Mouse (Mus musculus) left cerebral cortex, adult 18-20 months (tissue): ENCODE measurements around the gene Tbc1d24. TPM values are rescaled to one million over a fixed set of nuclear protein-coding genes. Genes with fewer than 3 reads are reported as not detected.

Source experiments
- DNase-seq, 2 experiments: peaks; one replicate each; pipeline ENCODE4 v3.0.0; 2021 to 2022; ENCODE audit warnings: low spot score in 2 of 2, mixed read lengths in 1 of 2
- total RNA-seq, 2 experiments: library from RNA; stranded (reverse); gene quantifications; 2 replicates each; pipeline ENCODE4 v1.2.3; 2021

Tbc1d24 gene
- total RNA-seq, 2 experiments from 2014 or later: 62.8 to 66.6 TPM

DNA sequence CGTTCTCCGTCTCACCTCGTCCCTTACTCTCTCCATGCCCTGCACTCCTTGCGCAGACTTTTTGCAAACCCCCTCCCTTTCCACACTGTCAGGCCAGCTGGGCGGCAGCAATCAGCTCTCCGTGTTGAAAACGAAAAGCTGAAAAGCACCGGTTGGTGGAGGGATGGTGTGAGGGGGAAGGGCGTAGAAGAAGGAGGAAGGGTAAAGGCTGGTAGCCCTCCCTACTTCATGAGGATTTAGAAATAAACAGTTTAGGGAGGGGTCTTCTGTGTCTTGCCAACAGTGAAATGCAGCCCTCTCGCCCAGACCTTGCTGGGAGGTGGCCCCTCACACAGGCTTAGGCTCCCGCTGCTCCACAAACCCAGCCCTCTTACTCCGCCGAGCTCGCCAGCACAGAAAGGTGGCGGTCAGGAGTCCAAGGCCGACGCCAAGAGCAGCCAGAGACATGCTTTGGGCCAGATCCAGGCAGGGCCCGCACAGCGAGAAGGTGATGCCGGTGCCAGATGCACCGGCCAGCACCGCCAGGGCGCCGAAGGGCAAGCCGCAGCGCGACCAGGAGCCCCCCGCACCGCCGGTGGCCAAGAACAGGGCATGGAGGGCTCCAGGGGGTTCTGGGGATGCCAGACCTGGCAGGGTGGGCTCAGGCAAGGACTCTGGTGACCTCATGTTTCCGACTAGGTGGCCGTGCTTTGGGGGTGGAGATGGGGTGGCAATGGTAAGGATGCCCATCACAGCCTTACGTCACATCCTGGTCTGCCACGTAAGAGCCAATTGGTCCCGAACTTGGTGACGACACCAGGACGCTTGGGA is 6.5 kb upstream of the Tbc1d24 start:
- DNase-seq: peak; percentile 87 to 90

DNA sequence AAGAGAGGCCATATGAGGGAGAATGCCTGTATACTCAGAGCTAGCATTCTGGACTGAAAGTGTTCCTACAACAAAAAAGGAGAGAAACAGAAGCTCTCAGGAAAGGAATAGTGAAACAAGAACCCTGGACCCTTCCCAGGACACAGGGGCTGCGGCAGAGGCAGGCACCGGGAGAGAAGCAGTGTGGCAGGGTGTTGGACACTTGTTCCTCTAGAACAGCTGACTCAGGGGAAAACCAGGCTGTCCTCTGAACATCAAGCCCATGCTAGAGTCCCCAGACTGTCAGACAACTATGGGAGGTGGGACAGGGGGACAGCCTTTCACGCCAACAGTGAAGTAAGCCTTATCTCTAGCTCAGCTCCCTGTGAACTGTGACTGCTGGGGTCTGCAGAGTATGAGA is 5.2 kb upstream of the Tbc1d24 start:
- DNase-seq: no peak

DNA sequence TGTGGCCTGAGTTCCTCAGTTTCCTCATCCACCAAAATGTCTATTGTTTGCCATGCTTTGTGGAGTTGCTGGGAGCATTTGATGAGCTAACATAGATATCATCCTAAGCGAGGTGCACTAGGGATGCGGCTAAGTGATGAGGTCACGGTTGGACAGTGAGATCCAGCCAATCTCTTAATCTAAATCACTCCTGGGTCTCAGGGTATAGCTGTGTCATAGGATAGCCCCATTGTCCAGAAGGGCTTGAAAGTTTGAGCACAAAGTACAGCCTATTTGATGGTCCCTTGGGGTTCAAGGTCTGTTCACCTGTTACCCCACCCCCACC is 4.5 kb upstream of the Tbc1d24 start:
- DNase-seq: no peak

DNA sequence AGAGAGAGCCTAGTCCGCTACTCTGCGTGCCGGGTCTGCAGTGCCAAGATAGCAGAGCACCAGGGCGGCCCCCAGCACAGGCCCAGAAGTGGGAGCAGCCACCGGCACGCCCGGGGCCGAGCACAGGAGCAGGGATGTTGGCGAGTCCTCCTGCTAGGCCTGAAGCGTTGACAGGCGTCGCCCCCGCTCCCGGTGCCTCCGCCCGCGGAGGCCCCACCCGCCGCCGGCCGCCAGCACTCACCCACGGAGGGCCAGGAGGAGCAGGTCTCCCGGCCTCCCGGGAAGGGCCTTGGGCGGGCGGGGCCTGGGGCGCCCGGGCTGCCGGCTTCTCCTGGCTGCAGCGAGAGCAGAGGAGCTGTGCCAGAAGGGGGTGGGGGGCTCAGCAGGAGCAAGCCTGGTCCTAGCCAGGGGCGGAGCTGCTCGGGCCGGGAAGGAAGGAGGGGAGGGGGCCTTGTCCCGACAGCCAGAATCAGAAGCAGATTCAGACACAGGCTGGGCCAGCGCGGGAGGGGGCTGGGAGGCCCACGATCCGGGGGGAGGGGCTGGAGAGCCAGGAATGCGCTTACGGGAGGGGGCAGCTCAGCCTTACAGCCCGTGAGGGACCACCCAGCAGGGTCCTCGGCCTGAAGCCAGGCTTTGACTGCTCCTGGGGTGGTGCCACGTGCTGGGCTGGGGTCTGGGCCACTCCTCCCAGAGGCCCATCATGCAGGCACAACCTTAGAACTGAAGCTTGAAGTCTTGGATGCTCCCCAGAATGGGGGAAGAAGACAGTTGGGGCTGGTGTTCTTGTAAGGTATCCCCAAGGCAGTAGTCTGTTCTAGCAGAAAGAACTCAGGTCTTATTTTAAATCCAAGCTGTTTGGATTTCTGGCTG is 3.9 kb upstream of the Tbc1d24 start, which contains the start of gene Ntn3:
TSS of gene Ntn3 (minus strand) at position 489 of the 873 bp plus-strand sequence.
- DNase-seq: peak; percentile 42 to 65

DNA sequence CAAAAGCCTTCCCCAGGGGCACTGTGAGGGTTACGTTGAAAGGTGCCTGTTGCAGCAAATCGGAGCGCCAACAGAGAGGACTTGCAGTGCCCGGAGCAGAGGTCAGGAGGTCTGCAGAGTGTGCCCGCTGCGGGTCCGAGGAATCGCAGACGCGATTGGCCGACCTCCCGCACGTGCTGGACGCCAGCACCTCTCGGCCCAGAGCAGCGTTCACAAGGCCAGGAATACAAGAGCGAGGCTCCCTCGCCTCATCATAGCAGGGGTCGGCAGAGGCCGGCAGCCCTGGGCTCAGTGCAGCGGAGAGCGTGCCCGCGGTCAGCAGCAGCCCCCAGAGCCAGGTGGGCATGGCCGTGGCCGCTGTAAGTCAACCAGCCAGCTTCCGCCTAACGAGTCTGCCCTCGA is 3.3 kb upstream of the Tbc1d24 start:
- peak in 1 of 2 experiments; percentile 28 for DNase-seq

DNA sequence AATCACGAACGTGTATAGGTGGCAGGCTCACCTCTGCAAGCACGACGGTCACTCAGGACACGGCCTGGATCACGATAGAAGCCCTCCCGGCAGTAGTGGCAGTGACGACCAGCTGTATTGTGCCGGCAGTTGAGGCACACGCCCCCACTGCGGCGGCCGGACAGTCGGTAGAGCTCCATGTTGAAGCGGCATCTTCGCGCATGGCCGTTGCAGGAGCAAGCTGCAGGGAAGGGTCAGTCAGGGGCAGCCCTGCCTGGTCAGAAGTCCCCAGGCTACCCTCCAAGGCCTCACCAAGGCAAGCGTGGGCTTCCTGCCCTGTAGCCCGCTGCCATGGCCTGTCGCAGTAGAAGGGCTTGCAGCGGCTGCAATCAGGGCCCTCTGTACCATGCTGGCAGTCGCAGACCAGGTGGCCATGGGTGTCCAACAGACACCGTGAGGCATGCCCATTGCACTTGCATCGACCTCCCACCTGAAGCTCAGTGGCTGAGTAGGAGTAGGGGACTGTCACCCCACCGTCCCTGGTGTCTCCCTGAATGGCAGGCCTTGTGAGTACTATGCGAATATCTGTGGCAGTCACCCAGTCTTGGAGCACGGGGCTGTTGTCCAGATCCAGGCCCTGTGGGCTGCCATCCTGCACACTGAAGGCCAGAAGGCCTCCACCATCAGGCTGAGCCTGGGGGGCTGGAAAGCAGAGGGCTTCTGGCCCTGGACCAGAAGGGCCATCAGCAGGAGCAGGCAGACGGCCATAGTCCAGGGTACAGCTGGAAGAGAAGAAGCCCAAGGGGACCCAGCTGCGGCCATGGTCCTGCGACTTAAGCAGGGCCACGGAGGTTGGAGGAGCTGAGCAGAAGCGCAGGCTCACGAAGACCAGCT is 2.6 kb upstream of the Tbc1d24 start:
- no peak for DNase-seq

DNA sequence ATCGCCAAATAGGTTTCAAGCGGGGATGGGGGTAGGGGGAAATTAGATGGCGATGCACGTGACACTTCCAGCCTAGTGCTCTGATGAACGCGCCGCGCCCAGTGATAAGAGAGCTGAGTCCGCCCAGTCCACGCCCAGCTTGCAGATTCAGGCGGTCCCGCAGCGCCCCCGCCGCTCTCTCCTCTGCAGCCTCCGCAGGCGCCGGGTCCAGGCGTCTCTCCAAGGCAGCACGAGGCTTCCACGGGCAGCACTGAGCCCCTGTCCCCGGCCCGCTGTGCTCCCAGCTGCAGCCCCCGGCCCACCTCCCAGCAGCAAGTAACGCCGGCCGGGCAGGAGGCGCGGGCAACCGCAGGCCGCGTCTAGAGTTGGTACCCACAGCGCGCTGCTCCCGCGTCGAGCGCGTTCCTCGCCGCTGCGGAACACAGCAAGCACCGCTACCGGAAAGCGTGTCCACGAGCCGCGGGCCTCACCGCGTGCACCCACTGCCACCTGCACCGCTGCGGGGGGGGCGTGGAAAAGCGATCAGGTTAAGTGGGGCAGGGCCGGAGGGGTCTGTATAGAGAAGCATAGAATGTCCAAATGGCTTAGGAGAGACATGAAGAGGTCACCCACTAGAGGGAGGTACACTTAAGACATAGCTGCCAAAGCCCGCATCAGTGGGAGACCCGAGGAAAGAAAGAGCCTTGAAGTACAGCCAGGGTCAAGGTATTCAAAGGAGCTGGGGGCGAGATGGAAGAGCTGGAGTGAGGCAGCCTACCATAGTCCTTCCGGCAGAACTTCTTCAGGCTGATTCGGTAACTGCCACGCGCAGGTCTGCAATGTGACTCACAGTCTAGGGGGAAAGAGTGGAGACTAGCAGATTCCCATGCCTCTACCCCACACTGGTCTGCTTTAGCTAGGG is 1.3 kb upstream of the Tbc1d24 start:
- DNase-seq: peak; percentile 71 to 83

DNA sequence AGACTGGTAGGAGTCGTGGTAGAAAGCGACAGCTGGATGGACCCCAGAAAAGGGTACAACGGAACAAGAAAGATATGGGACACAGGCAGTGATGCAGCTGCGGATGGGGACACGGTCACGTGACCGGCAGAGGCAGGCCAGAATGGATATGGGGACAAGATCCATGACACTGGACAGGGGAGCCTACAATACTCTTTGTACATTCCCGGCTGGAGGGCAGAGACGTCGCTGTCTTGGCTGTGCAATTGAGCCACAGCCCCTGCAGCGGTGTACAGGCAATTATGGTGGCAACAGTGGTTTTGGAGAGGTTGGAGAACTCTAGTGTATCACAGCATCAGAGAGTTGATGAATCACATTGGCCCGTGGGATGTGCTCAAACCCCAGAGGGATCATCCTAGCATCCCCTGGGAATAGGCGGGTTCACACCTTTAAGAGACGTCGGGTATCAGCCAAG is 573 bp upstream of the Tbc1d24 start:
- peak in 1 of 2 experiments; percentile 50 for DNase-seq

DNA sequence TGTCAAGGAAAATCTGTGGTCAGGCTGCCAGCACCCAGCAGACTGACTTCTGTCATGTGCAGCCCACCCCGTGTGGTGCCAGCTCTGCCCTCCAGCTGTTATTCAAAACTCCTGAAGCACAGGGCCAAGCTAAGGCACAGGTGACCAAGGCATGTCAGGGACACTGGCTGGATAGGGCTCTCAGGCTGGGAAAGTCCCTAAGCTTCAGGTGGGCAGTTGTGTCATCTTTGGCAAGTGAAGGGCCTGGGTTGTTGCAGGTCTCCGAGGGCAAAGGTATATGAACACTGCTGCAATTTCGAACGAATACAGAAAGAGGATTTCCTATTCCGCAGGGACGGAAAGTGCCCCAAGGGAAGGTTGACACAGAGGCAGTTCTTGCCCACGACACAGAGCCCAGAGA is 516 bp downstream of the Tbc1d24 start:
- DNase-seq: no peak

DNA sequence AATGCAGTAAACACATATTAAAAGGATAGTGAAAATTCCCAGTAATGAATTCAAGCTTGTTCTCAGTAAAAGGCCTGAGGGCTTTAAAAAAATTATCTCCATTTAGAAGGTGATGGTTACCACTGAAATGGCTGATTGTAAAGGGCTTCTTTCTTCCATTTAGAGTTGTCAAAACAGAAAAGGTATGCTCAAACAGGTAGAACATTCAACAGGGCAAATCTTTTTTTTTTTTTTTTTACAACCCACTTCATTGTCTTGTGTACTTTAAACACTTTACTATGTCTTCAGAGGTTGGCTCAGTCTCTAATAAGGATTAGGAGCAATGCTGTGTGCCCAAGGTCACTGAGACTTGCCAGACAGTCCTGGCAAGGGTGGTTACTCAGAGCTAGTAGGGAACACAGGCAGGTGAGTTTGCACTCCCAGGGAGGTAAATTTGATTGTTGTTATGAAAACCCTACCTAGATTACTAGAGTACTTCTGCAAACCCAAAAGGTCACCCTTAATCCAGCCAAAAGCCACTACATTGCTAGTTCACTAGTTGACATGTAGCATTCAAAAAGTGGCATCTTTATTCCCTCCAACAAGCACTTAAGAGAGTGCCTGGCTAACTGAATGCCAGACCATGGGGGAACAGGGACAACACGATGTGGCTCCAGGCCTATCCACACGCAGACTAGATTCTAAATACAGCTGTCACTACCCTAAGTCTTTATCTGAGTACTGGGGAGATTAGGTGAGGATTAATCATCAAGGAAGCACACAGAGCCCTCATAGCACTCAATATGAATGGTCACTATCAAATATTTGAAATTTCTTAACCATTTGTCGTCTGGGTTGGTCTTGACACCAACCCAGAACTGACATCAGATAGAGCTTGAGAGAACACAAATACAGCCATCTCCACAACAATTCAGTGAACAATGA is 1.5 kb downstream of the Tbc1d24 start:
- DNase-seq: no peak

DNA sequence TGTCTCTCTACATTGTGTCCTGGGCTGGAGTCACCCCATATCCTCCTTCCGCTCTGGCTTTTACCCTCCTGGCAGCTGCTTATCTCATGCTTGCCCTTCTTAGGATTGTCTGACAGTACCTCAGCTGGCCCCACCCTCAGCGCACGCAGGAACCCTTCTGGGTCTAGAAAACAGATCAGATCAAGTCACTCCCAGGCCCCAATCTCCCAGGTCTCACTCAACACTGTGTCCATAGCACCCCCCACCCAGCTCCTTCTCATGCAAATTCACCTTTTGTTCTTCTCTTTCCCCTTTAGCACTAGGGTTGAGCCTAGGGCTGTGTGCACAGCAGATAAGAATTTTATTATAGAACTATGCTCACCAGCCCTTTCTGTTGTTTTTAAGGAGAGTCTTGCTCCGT is 2.3 kb downstream of the Tbc1d24 start:
- DNase-seq: no peak

DNA sequence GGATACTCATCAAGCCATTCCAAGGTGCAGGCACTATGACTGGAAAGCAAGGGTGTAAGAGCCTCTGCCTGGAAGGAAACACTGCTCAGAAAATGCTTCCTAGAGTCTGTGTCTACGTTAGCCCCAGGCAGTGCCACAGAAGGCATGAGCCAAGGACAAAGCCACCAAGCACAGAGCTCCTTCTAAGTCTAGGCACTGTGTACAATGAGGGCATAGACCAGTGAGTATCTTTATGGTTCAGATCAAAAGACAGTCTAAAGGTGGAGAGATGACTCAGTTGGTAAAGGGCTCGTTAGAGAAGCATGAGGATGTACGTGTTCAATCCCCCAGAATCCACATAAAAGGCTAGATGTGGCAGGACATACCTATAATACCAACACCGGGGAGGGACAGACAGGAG is 4.3 kb downstream of the Tbc1d24 start:
- DNase-seq: no peak

DNA sequence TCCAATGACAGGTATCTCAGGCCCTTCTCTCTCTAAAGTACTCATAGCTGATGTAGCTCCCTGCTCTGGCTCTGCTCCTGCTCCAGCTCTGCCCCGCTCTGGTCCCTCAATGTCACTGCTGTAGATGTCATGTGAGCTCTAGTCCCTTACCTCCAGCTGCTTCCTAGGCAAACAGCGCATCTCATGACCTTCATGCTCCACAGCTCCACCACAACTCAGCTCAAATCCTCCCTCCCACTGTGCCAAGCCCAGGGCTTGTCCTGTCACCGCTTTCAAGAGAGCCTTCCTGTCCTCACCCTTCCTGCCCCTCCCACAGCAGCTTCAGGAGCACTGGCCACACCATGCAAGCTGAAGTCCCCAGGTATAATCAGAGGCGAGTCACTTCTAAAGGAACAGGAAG is 5.6 kb downstream of the Tbc1d24 start:
- no peak for DNase-seq

DNA sequence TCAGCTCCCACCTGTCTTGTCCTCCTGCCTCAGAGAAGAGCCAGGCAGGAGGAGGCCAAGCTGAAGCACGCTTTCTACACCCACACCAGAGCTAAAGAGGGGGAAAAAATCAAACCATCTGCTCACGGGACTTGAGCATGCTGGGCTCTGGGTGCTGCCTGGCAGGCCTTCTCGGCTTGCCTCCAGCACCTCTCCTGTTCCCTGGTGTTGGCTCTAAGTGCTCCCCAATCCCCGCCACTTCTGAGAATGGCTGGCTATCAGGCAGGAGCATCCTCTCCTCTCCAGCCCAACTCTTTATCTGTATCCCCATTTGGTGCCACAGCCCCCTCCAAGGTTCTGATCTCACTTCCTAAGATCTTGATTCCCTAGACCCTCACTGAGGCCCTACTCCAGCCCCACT is 6.1 kb downstream of the Tbc1d24 start:
- peak; percentile 70 to 81 for DNase-seq

DNA sequence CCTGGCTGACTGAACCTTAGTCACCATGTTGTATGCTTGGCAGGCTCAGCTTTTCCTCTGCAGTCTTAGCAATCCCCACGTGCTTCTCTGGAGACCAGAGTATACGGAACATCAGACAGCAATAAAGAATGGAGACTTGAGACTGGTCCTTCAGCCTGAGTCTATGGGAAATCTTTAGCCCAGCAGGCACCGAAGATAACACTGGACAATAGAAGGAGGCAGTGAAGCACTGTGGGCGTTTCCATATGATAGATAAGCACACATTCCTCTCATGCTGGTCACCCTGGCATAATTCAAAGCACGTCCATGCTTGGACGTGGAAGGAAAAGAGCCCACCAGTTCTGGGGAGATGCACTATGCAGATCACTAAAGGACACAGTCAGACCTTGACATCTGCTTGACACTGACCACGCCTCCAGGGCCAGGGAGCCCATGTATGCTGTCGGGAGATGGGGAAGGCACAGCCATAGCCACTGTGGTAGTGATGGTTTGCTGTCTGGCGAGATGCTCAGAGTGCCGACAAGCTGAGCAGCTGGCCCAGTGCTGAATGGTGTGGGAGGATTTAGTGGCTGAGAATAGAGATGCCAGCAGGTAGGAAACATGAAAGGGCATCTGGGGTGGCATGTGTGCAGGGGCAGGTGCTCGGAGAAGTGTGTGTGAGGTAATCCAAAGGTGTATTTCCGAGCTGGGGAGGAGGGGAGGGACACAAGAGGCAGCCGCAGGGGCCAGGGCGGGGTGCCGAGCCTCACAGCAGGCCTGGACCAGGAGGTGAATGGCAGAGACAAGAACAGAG is 8.1 kb downstream of the Tbc1d24 start:
- DNase-seq: peak; percentile 37 to 49

DNA sequence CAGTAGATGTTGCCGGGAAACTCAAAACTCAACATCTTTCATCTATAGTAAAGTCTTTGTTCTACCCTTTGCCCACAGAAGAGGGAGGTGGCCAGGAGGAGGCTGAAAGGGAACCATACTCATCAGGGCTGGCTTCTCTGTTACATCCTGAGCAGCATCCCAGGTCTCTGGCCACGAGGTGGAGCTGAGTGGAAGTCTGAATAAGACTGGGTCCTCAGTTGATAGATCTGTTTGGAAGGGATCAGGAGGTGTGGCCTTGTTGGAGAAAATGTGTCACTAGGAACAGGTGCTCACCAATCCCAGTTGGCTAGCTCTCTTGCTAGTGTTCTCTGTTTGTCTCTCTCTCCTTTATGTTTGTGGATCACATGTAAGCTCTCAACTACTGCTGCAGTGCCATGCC is 10.0 kb downstream of the Tbc1d24 start:
- no peak for DNase-seq

DNA sequence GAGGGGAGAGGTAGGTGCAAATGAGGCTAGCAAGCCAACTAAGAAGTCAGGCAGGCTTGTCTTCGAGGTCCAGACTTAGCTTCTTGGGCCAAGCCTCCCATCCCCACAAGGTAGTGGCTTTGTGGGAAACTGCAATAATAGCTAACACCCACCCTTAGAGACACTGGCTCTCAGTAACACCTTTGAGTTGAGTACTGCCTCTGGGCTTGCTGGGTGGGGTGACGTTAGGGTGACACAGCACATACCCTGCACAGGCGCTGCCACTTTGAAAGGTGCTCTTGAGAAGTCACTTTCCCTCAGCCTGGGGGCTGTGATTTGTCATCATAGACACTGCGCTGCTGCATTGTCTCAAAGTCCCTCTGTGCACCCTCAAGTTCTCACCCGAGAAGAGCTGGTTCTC is 11.6 kb downstream of the Tbc1d24 start:
- no peak for DNase-seq

DNA sequence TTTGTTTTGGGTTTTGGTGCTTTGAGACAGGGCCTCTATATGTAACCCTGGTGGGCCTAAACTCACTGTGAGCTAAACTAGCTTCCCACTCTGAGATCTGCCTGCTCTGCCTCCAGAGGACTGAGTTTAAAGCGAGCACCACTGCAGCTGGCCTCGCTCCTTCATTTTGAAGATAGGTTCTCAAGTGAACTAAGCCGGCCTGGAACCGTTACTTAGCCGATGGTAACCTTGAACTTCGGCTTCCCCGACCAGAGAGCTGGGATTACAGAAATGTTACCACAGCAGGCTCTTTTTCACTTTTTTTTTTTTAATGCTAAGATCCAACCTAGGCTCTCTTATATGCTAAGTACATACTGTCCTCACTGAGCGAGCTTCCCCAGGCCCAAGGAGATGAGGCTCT is 12.1 kb downstream of the Tbc1d24 start:
- DNase-seq: no peak
